Mouse (Mus musculus): ENCODE measurements at regions not wholly inside any gene's neighbourhood (a gene's known extent, or its start where the extent isn't known, plus 50 kb on each side); places are given as distances from the start of the nearest gene placed in this dataset.

DNA sequence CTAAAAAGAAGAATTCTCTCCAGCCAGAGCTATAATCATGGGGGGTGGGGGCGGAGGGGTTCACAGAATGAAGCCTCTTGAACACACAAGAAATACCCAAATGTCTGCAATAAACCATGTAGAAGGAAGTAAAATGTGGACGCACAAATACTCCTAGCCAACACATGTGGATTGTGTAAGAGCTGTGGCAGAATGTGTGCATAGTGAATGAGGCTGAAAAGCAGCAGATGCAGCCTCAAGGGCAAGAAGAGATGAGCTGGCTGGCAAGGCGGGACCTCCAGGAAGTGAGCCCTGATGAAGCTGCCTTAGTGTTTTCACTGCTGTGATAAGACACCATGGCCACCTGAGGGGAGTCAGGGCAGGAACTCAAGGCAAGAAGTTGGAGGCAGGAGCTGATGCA lies 53.3 kb upstream of the Arhgap28 start:
- no peaks in the 10 kb centered on the region for H3K9me3 ChIP-seq (ENCODE audit: control insufficient read depth, low read length)
- H3K27ac ChIP-seq (replicated peaks; ENCODE audit: low read depth, low read length), result no peak overlapping the region; the same call in 1 of the 2 replicates
- no peak for ATAC-seq (ENCODE audit: low read depth)
- 84% methylated on average over 3 of the region's 3 CpGs for WGBS
- DNase-seq (ENCODE audit: low spot score), result peak; percentile 47
- H3K27me3 ChIP-seq (replicated peaks; ENCODE audit: control insufficient read depth, insufficient read depth, low read length), result no peaks in the 10 kb centered on the region
- no peak overlapping the region for H3K9ac ChIP-seq (ENCODE audit: low read depth, low read length)
- no peak overlapping the region for H3K4me2 ChIP-seq (ENCODE audit: low read depth, low read length)
- no peak overlapping the region for H3K4me3 ChIP-seq (ENCODE audit: low read depth, low read length)
- no peaks in the 10 kb centered on the region for H3K4me1 ChIP-seq (ENCODE audit: control insufficient read depth, insufficient read depth, low read length)
- no peaks in the 10 kb centered on the region for H3K36me3 ChIP-seq (ENCODE audit: control insufficient read depth, insufficient read depth, low read length)

DNA sequence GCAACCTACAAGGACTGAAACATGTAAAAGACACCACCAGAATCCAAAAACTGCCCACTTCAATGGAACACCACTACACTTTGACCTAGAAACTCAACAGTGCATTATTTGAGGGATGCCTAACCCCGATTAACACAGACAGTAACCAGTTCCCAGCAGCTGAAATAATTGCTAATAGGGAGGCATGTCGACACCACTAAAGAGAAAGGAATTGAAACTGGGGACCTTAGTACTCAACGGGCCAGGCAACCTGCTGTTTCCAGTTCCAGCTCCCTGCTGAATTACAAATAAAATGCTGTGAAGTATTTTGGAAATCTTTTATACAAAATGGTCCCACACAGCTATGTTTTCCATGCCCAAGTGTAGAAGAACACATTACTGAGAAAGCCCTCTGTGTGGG lies 56.5 kb upstream of the Arhgap28 start:
- H3K9ac ChIP-seq (ENCODE audit: low read depth, low read length), result no peak overlapping the region
- H3K27ac ChIP-seq (replicated peaks; ENCODE audit: low read depth, low read length), result no peak overlapping the region
- 80% methylated on average over 3 of the region's 3 CpGs for WGBS
- no peaks in the 10 kb centered on the region for H3K4me1 ChIP-seq (ENCODE audit: control insufficient read depth, insufficient read depth, low read length)
- no peak overlapping the region for H3K4me2 ChIP-seq (ENCODE audit: low read depth, low read length)
- ATAC-seq (ENCODE audit: low read depth) (no peak), DNase-seq (ENCODE audit: low spot score) (no peak)
- H3K9me3 ChIP-seq (ENCODE audit: control insufficient read depth, low read length), result no peaks in the 10 kb centered on the region
- H3K4me3 ChIP-seq (ENCODE audit: low read depth, low read length), result no peak overlapping the region
- no peaks in the 10 kb centered on the region for H3K27me3 ChIP-seq (replicated peaks; ENCODE audit: control insufficient read depth, insufficient read depth, low read length)
- H3K36me3 ChIP-seq (ENCODE audit: control insufficient read depth, insufficient read depth, low read length), result no peaks in the 10 kb centered on the region

DNA sequence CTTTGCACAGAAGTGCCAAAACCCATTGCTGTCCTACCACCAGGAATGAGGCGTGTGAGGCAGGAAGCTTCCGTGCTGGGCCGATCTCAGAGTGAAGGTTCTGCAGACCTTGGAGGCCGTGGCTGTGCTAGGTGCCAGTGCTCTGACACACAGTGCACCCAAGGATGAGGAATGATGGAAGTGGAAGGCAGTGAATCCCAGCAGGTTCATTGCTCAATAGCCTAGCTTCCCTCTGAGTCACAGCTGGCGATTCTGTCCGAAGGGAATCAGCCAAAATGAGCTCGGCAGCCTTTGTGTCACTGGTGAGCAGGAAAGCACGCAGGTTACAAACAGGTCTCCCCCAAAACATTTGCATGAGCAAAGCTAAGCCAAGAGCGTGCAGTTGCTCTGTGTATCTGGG lies 61.8 kb upstream of the Arhgap28 start:
- H3K27me3 ChIP-seq (replicated peaks; ENCODE audit: control insufficient read depth, insufficient read depth, low read length), result no peaks in the 10 kb centered on the region
- H3K27ac ChIP-seq (replicated peaks; ENCODE audit: low read depth, low read length), result no peak overlapping the region
- H3K36me3 ChIP-seq (ENCODE audit: control insufficient read depth, insufficient read depth, low read length), result no peaks in the 10 kb centered on the region
- WGBS, result 84% methylated on average over 9 of the region's 9 CpGs
- H3K4me3 ChIP-seq (ENCODE audit: low read depth, low read length), result no peak overlapping the region
- peaks cover 9% of the 10 kb centered on the region for H3K4me1 ChIP-seq (ENCODE audit: control insufficient read depth, insufficient read depth, low read length)
- H3K9me3 ChIP-seq (ENCODE audit: control insufficient read depth, low read length), result no peaks in the 10 kb centered on the region
- no peak overlapping the region for H3K9ac ChIP-seq (ENCODE audit: low read depth, low read length)
- H3K4me2 ChIP-seq (ENCODE audit: low read depth, low read length), result no peak overlapping the region
- no peak for ATAC-seq (ENCODE audit: low read depth)
- no peak for DNase-seq (ENCODE audit: low spot score)

DNA sequence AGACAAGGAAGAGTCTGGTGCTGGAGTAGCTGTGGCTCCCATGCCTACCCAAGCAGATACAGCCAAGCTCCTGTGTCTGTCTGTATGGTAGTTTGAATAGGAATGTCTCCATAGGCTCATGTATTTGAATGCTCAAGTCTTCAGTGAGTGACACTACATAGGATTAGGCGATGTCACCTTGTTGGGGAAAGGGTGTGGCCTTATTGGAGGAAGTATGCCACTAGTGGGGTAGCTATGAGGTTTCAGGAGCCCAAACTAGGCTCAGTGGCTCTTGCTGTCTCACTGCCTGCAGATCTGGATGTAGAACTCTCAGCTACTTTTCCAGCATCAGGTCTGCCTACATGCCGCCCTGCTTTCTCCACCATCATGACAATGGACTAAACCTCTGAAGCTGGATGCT lies 62.3 kb upstream of the Arhgap28 start:
- no peak overlapping the region for H3K4me3 ChIP-seq (ENCODE audit: low read depth, low read length)
- DNase-seq (ENCODE audit: low spot score), result no peak
- WGBS, result 93% methylated on average over 2 of the region's 2 CpGs
- no peak overlapping the region for H3K27ac ChIP-seq (replicated peaks; ENCODE audit: low read depth, low read length)
- no peak overlapping the region for H3K9ac ChIP-seq (ENCODE audit: low read depth, low read length)
- H3K9me3 ChIP-seq (ENCODE audit: control insufficient read depth, low read length), result no peaks in the 10 kb centered on the region
- H3K27me3 ChIP-seq (replicated peaks; ENCODE audit: control insufficient read depth, insufficient read depth, low read length), result no peaks in the 10 kb centered on the region
- no peak overlapping the region for H3K4me2 ChIP-seq (ENCODE audit: low read depth, low read length)
- peaks cover 13% of the 10 kb centered on the region for H3K4me1 ChIP-seq (ENCODE audit: control insufficient read depth, insufficient read depth, low read length)
- no peak for ATAC-seq (ENCODE audit: low read depth)
- H3K36me3 ChIP-seq (ENCODE audit: control insufficient read depth, insufficient read depth, low read length), result no peaks in the 10 kb centered on the region

DNA sequence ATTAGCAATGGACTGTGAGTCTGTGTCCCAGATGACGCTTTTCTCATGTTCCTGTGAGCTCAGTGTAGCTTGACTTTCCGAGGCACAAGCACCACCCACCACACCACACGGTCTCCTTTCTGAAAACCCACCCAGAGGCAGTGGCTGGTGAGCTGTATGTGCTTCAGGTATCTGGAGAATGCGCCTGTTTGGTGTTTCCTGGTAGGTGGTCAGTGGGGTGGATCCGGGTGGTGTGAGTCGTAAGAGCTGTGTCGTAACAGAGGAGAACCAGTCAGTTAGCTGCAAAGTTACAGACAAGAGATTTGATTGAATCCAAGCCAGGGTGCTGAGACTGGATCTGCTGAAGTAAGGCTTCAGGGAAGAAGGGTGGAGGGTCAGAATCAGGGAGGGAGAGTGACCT lies 65.1 kb upstream of the Arhgap28 start:
- Histone ChIP-seq H3K27me3 (replicated peaks; ENCODE audit: control insufficient read depth, insufficient read depth, low read length) (no peaks in the 10 kb centered on the region), H3K36me3 (ENCODE audit: control insufficient read depth, insufficient read depth, low read length) (no peaks in the 10 kb centered on the region), H3K27ac (replicated peaks; ENCODE audit: low read depth, low read length) (peak overlapping the region; percentile 44; the same call in 1 of the 2 replicates), H3K9me3 (ENCODE audit: control insufficient read depth, low read length) (no peaks in the 10 kb centered on the region), H3K4me3 (ENCODE audit: low read depth, low read length) (no peak overlapping the region), H3K4me2 (ENCODE audit: low read depth, low read length) (no peak overlapping the region), H3K9ac (ENCODE audit: low read depth, low read length) (no peak overlapping the region), H3K4me1 (ENCODE audit: control insufficient read depth, insufficient read depth, low read length) (peaks cover 15% of the 10 kb centered on the region)
- 61% methylated on average over 7 of the region's 7 CpGs for WGBS
- DNase-seq (ENCODE audit: low spot score) (no peak), ATAC-seq (ENCODE audit: low read depth) (no peak)

GRCm38 (mm10) chr17:68069484-68069883 lies 65.6 kb upstream of the Arhgap28 start:
- ATAC-seq (ENCODE audit: low read depth) (no peak), DNase-seq (ENCODE audit: low spot score) (no peak)
- no peak overlapping the region for H3K4me2 ChIP-seq (ENCODE audit: low read depth, low read length)
- H3K4me3 ChIP-seq (ENCODE audit: low read depth, low read length), result no peak overlapping the region
- no peaks in the 10 kb centered on the region for H3K27me3 ChIP-seq (replicated peaks; ENCODE audit: control insufficient read depth, insufficient read depth, low read length)
- no peak overlapping the region for H3K9ac ChIP-seq (ENCODE audit: low read depth, low read length)
- no peaks in the 10 kb centered on the region for H3K36me3 ChIP-seq (ENCODE audit: control insufficient read depth, insufficient read depth, low read length)
- peaks cover 18% of the 10 kb centered on the region for H3K4me1 ChIP-seq (ENCODE audit: control insufficient read depth, insufficient read depth, low read length)
- H3K27ac ChIP-seq (replicated peaks; ENCODE audit: low read depth, low read length), result no peak overlapping the region
- 74% methylated on average over 5 of the region's 5 CpGs for WGBS
- no peaks in the 10 kb centered on the region for H3K9me3 ChIP-seq (ENCODE audit: control insufficient read depth, low read length)

DNA sequence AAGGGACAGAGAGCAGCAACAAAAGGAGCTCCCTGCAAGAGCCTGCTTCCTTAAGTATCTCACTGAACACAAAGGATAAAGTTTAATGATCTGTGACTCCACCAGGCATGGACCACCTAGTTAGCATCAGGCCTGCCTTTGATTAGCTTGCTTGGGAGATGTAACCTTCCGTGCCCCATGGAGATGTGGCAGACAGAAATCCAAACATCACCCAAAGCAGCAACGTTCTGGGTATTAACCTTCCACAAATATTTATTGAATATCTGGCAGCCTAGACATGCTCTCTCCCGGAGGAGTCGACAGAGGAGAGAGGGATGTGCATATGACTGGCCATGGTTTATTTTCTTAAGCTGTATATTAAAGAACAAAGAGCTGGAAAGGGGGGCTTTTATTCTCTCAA lies 67.6 kb upstream of the Arhgap28 start:
- peak; percentile 80 for DNase-seq (ENCODE audit: low spot score)
- Histone ChIP-seq H3K9me3 (ENCODE audit: control insufficient read depth, low read length) (no peaks in the 10 kb centered on the region), H3K27ac (replicated peaks; ENCODE audit: low read depth, low read length) (peak overlapping the region; percentile 71; the same call in 1 of the 2 replicates), H3K4me3 (ENCODE audit: low read depth, low read length) (no peak overlapping the region), H3K4me1 (ENCODE audit: control insufficient read depth, insufficient read depth, low read length) (peaks cover 34% of the 10 kb centered on the region), H3K9ac (ENCODE audit: low read depth, low read length) (no peak overlapping the region), H3K36me3 (ENCODE audit: control insufficient read depth, insufficient read depth, low read length) (no peaks in the 10 kb centered on the region), H3K27me3 (replicated peaks; ENCODE audit: control insufficient read depth, insufficient read depth, low read length) (no peaks in the 10 kb centered on the region), H3K4me2 (ENCODE audit: low read depth, low read length) (no peak overlapping the region)
- ATAC-seq (ENCODE audit: low read depth), result peak; percentile 41
- WGBS, result 11% methylated on average over 4 of the region's 4 CpGs

DNA sequence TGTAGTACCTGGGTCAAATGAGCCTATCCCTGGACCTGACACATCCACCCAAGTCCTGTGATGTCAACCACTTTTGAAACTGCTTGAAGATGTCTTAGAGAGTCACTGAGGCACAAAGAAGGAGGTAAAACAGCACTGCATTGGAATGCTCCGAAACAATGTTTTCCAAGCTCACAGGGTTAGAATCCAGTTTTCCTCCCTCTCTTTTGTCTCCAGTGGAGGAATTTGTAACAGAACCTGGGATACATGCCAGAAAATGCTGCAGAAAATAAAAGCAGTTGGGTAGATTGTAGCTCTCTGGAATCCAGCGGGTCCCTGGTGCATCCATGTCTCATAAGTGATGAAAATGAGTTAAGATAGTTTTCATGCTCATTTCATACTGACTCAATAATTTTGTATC lies 71.8 kb upstream of the Arhgap28 start:
- H3K27ac ChIP-seq (replicated peaks; ENCODE audit: low read depth, low read length), result peak overlapping the region; percentile 59
- no peaks in the 10 kb centered on the region for H3K27me3 ChIP-seq (replicated peaks; ENCODE audit: control insufficient read depth, insufficient read depth, low read length)
- H3K4me2 ChIP-seq (ENCODE audit: low read depth, low read length), result no peak overlapping the region
- WGBS, result 31% methylated on average over 2 of the region's 2 CpGs
- no peak overlapping the region for H3K4me3 ChIP-seq (ENCODE audit: low read depth, low read length)
- ATAC-seq (ENCODE audit: low read depth) (0 out of 2 replicates have a peak, but pooled peaks have one; percentile 50), DNase-seq (ENCODE audit: low spot score) (peak; percentile 94)
- H3K9ac ChIP-seq (ENCODE audit: low read depth, low read length), result no peak overlapping the region
- no peaks in the 10 kb centered on the region for H3K9me3 ChIP-seq (ENCODE audit: control insufficient read depth, low read length)
- peaks cover 25% of the 10 kb centered on the region for H3K4me1 ChIP-seq (ENCODE audit: control insufficient read depth, insufficient read depth, low read length)
- H3K36me3 ChIP-seq (ENCODE audit: control insufficient read depth, insufficient read depth, low read length), result no peaks in the 10 kb centered on the region

- no peak overlapping the region for H3K4me3 ChIP-seq (ENCODE audit: low read depth, low read length)
- H3K4me1 ChIP-seq (ENCODE audit: control insufficient read depth, insufficient read depth, low read length), result peaks cover 18% of the 10 kb centered on the region
- WGBS, result 73% methylated on average over 3 of the region's 3 CpGs
- no peak overlapping the region for H3K9ac ChIP-seq (ENCODE audit: low read depth, low read length)
- H3K36me3 ChIP-seq (ENCODE audit: control insufficient read depth, insufficient read depth, low read length), result no peaks in the 10 kb centered on the region
- H3K4me2 ChIP-seq (ENCODE audit: low read depth, low read length), result no peak overlapping the region
- no peak for DNase-seq (ENCODE audit: low spot score)
- H3K9me3 ChIP-seq (ENCODE audit: control insufficient read depth, low read length), result no peaks in the 10 kb centered on the region
- ATAC-seq (ENCODE audit: low read depth), result no peak
- H3K27ac ChIP-seq (replicated peaks; ENCODE audit: low read depth, low read length), result no peak overlapping the region
- H3K27me3 ChIP-seq (replicated peaks; ENCODE audit: control insufficient read depth, insufficient read depth, low read length), result no peaks in the 10 kb centered on the region
These were observed 74.8 kb upstream of the Arhgap28 start for GRCm38 (mm10) chr17:68078709-68079108.

Data from embryonic facial prominence, embryonic 14.5 days (tissue).